Mouse (Mus musculus) kidney, adult 2 months (tissue): ENCODE measurements around the gene Plekhm2.

Experiments used
- CTCF ChIP-seq: fragments of 200-500 bp; conservative IDR thresholded peaks from 2 replicates; pipeline ENCODE4 v1.5.1; 2011; ENCODE audit warnings: low read depth, mild to moderate bottlenecking, control low read depth, low read length, moderate library complexity, mixed read lengths; ENCODE audit not compliant: insufficient read depth, insufficient read length
- POLR2A ChIP-seq: fragments of 200-500 bp; IDR thresholded peaks from one replicate; pipeline ENCODE4 v1.6.1; 2011; ENCODE audit warnings: low read depth, low read length, control low read depth

DNA sequence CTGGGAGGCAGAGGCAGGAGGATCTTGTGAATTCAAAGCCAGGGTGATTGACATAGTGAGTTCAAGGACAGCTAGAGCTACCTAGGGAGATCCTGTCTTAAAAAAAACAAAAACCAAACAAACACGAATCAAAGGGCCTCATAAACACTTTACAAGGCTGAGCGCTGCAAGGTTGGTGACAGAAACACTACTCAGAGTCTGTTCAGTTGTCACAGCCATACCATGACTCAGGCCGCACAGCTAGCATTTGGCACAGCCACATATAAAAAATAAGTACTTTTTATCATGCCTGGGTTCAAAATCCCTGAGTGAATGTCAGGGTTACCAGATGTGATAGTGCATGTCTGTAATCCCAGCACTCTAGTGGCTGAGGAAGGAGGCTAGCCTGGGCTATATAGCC, 17.5 kb downstream of the Plekhm2 start:
- TF ChIP-seq CTCF (no peak), POLR2A (no peak)
